Mouse (Mus musculus) brain, embryonic 18.5 days (tissue): ENCODE results near the gene Vps13a.
"Not testable (repeated sequence)": the region's sequence is repeated elsewhere in the genome, so short reads cannot be mapped to it uniquely, and the experiment has no call there.

ENCODE experiments used
- DNase-seq: peaks from one replicate; pipeline ENCODE4 v3.0.0-alpha.2; 2012; ENCODE audit warnings: low read depth, low spot score

Vps13a gene

GRCm38 (mm10) chr19:16767407-16767806, 13.3 kb downstream of the Vps13a start:
- no peak for DNase-seq

DNA sequence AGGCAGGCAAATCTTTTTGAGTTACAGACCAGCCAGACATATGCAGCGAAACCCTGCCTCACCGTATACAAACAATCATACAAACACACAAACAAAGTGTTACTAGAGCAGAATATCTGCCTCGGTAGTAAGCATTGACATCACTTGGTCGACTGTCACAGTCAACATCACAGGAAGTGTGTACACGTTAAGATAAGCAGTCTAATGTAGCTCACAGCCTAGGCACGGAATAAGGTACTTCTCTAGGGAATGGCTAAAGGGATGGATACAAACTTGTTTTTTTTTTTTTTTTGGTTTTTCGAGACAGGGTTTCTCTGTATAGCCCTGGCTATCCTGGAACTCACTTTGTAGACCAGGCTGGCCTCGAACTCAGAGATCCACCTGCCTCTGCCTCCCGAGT, 23.3 kb downstream of the Vps13a start:
- not testable (repeated sequence) for DNase-seq

GRCm38 (mm10) chr19:16755854-16756253, 24.9 kb downstream of the Vps13a start:
- no peak for DNase-seq

GRCm38 (mm10) chr19:16755226-16755625, 25.5 kb downstream of the Vps13a start:
- DNase-seq: no peak

DNA sequence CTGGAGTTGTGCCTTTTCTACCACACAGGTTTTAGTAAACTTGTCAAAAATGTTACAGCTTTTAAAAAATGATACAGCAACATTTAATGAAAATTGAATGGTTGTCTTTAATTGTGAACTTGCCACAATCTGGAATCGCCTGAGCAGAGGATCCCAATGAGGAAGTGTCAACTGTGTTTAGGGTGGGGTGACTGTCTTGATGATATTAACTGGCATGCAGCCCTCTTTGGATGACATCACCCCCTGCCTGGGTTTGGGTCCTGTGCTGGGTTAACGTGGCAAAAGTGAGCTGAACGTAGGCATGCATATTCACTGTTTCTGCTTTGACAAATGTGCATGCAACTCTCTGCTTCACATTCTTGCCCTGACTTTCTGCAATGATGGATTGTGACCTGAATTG, 27.6 kb downstream of the Vps13a start:
- DNase-seq: no peak

DNA sequence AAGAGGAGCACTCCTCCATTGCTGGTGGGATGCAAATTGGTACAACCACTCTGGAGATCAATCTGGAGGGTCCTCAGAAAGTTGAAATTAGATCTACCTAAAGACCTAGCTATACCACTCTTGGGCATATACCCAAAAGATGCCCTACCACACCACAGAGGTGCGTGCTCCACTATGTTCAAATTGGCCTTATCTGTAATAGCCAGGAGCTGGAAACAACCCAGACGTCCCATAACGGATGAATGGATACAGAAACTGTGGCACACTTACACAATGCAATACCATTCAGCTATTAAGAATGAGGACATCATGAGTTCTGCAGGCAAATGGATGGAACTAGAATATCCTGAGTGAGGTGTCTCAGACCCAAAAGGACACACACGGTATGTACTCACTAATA, 43.9 kb downstream of the Vps13a start:
- DNase-seq: no peak

GRCm38 (mm10) chr19:16728729-16729128, 52.0 kb downstream of the Vps13a start:
- no peak for DNase-seq

GRCm38 (mm10) chr19:16715249-16715648, 65.5 kb downstream of the Vps13a start:
- DNase-seq: no peak

DNA sequence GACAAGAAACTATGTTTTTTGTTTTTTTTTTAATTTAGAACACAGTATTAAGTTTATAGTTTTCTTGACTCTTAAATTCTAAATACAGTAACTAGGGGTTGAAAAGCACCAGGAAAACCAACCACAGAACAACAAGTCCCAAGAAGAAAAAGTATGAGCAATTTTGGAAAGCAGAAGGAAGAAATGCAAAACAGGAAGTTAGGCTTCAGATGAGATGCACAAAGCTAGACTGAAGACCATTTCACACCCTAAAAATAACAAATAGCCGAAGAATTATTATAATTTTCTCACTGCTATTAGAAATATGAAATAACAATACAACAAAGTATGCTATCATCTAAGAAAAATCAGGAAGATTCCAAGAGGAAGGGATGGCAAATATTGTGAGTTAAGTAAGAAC, 78.9 kb downstream of the Vps13a start:
- DNase-seq: no peak

GRCm38 (mm10) chr19:16684922-16685321, 95.8 kb downstream of the Vps13a start:
- DNase-seq: no peak

GRCm38 (mm10) chr19:16684210-16684609, 96.5 kb downstream of the Vps13a start:
- no peak for DNase-seq

GRCm38 (mm10) chr19:16625610-16626395, 154.9 kb downstream of the Vps13a start:
- DNase-seq: no peak

DNA sequence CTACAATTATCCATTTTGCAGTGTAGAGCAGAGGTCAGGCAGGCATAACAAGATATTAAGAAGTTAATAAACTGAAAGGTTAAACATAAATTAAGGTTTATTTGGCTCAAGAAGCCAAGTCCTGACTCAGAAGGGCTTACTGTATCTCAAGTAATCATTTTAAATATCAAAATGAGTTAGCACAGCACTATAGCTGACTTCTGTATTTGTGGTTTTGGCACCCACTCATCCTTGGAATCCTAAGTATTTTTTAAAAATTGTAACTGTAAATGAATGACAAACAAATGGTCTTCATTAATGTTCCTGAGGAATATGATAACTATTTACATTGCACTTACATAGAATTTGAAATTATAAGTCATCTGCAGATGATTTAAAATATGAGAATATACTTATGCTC, 155.7 kb downstream of the Vps13a start:
- DNase-seq: no peak

- no peak for DNase-seq
Observed at GRCm38 (mm10) chr19:16623154-16623553, 157.6 kb downstream of the Vps13a start.

GRCm38 (mm10) chr19:16607634-16608033, 173.1 kb downstream of the Vps13a start:
- DNase-seq: no peak

GRCm38 (mm10) chr19:16602026-16602425, 178.7 kb downstream of the Vps13a start:
- DNase-seq: no peak

DNA sequence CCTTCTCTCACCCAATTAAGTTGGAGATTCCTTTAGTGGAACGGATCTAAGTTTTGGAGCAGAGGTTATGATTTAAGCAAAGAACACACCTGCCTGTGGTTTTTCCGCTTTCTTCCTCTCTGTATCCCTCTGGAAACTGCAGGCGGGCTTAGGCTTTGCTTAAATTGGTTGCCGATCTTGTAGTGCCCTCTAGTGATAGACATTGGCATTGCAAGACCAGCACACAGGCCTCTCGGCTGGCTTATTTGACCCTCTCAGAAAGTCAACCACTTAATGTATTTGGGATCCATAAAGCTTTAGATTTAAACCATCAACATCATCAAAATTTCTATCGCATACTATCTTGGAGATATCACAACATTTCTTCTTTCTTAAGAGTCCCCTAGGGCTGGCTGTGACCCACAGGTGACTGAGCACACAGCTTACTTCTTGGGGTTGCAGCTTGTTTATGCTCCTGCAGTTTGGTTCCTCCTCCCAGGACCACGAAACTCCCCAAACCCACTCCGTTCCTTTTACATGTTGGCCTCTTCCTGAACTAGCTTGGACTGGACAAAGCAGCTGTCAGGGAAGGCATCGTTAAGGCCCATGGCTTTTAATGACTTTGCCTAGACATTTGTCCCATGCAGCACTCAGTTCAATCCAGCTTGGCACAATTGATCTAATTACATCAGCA, 181.3 kb downstream of the Vps13a start:
- peak; percentile 55 for DNase-seq

- no peak for DNase-seq
Observed at GRCm38 (mm10) chr19:16598653-16599297, 182.0 kb downstream of the Vps13a start.

DNA sequence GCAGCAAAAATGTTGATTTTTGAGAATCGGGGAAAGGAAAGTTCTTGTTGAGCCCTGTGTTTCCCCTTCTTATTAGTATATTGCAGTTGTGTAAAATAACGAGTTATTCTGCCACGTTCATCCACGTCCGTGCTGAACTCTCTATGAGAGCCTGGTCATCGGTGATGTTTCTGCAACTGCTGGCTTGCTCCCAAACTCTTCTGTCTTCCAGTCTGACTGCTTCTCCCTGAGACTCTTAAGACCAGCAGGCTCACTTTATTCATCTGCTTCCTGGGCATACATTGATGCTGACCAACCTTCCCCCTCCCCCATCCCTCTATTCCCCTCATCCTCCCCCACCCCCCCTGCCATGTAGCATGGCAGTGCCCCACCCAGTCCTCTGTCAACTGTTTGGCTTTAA, 183.5 kb downstream of the Vps13a start:
- no peak for DNase-seq

DNA sequence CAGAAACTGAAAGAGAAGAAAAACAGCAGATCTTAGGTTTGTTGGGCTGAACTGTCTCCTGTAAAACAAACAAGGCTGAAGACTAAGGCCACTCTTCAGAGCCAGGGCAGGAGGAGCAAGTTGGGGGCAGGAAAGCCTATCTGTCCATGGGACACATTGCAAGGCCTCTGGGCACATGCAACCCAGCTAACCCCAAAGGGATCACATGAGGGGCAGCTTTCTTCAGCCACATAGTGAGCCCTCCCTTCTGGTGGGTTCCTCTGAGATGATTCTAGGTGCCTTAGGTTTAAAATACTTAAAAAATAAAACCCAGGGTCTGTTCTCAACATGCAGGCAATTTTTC, 186.8 kb downstream of the Vps13a start:
- DNase-seq: no peak

DNA sequence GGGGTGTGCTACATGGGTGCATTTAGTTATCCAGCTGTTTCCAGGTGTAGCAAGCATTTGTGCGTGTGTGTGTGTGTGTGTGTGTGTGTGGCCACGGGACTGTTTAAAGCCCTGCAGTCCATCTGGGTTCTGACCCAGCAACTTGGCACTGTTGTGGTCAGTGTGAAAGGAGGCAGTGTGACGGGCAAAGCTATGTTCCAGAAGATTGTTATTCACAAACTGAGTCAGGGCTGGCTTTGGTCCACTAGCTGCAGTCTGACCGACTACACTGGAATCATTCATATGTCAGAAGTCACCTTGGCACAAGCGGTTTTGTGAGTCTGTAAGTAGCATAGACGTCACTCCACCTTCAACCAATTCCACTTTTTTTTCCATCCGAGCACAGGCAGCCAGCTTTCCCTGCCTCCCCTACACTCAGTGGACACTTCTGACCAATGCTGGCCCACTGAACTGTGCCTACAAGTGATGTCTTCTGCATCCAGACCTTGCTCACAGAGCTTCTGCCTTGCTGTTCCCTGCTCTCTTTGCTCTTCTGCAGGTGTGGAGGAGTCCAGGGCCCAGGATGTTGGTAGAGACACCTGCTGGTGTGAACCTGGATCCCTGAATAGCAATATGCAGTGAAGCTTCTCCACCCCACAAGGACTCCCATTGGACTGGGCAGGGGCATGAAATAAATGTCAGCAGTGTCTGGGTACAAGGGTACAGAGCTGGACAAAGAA, 187.3 kb downstream of the Vps13a start:
- no peak for DNase-seq

GRCm38 (mm10) chr19:16585379-16585778, 195.4 kb downstream of the Vps13a start:
- DNase-seq: no peak
